Mouse (Mus musculus): ENCODE measurements around the gene Slc43a2. TPM values are rescaled to one million over a fixed set of nuclear protein-coding genes. Genes with fewer than 3 reads are reported as not detected.

Gene Slc43a2
- 10 to 100 TPM; 43.0 to 53.4 TPM for total RNA-seq (2021)
- long read RNA-seq, experiment 1, full-length matches to known transcripts: 3 of 43 reads
- long read RNA-seq, experiment 1, partial matches to known transcripts: 21 of 43 reads
- long read RNA-seq, experiment 1, other reads (novel, unspliced or antisense): 19 of 43 reads
- long read RNA-seq, experiment 2, partial matches to known transcripts: 18 of 54 reads
- long read RNA-seq, experiment 2, other reads (novel, unspliced or antisense): 35 of 54 reads

DNA sequence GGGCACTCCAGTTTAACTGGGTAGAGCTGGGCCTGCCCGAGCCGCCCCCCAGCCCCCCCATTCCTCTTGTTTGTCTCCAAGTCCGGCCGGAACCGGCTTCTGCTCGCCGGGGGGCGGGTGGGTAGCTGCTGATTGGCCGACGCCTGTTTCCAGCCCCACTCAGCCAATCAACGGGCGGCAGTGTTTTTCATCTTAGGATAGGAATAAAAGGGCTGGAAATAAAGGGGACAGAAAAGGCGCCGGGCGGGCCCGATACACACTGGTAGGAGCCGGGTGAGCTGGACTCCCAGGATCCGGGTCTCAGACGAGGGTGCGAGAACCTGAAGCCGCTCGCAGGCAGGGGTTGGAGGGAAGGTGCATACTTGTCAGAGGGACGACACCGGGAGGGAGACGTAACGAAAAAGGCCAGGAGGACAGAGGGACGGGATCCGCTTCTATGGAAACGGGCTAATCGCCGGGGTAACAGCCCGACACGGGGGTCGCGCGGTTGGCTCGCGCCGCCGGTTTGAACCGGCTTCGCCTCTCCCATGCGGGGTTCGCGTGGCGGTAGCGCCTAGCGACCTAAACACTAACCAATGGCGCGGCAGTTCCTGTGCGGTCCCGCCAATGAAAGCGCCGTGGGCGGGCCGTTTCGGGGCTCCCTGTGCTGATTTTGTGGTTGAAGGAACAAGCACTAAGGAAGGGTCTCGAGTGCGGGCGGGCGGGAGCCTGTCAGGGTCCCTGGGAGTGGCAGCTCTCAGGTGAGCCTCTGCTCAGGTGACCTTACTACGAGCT is at the start of gene Slc43a2:
Slc43a2 (plus strand) TSS at position 226 of the 774 bp plus-strand sequence.
- TF ChIP-seq CTCF (conservative IDR thresholded peaks at IDR 0.05): no peak
- H3K27ac ChIP-seq: peak within 1 kb of the TSS; percentile 99

DNA sequence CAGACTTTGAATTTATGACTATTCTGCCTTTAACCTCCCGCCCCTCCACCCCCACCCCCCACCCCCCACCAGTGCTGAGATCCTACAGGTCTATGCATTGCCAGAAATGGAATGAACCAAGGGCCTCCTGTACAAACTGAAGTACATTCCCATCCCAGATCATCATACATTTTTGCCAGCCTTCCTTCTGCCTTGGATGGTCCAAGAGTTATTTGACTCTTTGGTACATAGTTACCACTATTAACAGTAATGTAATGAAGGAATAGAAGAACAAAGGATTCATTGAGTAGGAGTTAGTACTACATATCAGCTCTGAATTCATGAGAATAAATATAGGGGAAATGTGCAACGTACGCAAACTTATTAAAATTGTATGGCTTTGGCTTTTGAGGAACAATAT is 45.3 kb upstream of the Slc43a2 start:
- DNase-seq (ENCODE audit: low spot score in 2 of 2): no peak
- H3K4me3 ChIP-seq: peak overlapping the region; percentile 91
- TF ChIP-seq CTCF (conservative IDR thresholded peaks at IDR 0.05): no peak
- H3K27ac ChIP-seq: peak overlapping the region; percentile 69; the same call in 1 of the 2 replicates

More for the DNA sequence above, at the start of gene Slc43a2:
- peak; percentile 96 to 97 for DNase-seq (ENCODE audit: low spot score in 2 of 2)
- peak within 1 kb of the TSS; percentile 65 for H3K4me3 ChIP-seq

DNA sequence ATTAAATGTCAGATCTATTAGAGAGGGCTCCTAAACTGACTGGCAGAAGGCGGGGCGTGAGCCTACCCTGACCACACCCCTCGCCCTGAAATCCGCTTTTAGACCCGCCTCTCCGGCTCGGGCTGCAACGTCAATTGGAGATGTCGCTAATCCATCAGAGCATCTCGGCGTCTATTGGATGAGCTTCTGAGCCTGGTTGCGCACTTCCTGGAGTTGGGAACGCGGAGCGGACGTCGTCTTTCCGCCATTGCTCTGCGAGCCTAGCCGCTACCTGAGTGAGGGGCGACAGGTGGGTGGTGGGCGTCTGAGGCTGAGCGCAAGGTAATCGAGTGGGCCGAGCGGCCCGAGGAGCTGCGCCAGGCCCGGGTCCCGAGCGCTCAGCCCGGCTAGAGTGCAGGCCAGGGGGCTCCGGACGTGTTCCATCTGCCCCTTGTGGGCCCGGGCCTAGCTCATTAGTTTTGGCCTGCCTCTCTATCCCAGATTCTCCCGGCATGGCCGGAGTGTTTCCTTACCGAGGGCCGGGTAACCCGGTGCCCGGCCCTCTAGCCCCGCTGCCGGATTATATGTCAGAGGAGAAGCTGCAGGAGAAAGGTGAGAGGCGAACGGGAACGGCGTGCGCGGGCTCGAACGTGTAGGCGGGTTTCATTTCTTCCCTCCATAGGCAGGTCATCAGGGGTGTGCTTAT is 44.8 kb upstream of the Slc43a2 start, which contains the start of gene Prpf8:
Prpf8 (plus strand) TSS at position 216 of the 685 bp plus-strand sequence.
- Histone ChIP-seq H3K4me3 (peak within 1 kb of the TSS; percentile 91), H3K27ac (peak within 1 kb of the TSS; percentile 98)
- DNase-seq (ENCODE audit: low spot score in 2 of 2): peak; percentile 98 to 99
- TF ChIP-seq CTCF (conservative IDR thresholded peaks at IDR 0.05): no peak

- peak overlapping the region; percentile 91 for H3K4me3 ChIP-seq
- TF ChIP-seq CTCF (conservative IDR thresholded peaks at IDR 0.05): no peak
- DNase-seq (ENCODE audit: low spot score in 2 of 2): no peak
- H3K27ac ChIP-seq: peak overlapping the region; percentile 98; the same call in 1 of the 2 replicates
Measured at GRCm38 (mm10) chr11:75487496-75487895, 44.0 kb upstream of the Slc43a2 start.

- H3K4me3 ChIP-seq: no peak overlapping the region
- no peak overlapping the region for H3K27ac ChIP-seq
- no peak for TF ChIP-seq CTCF (conservative IDR thresholded peaks at IDR 0.05)
- no peak for DNase-seq (ENCODE audit: low spot score in 2 of 2)
Measured at GRCm38 (mm10) chr11:75494296-75495049, 37.0 kb upstream of the Slc43a2 start.

DNA sequence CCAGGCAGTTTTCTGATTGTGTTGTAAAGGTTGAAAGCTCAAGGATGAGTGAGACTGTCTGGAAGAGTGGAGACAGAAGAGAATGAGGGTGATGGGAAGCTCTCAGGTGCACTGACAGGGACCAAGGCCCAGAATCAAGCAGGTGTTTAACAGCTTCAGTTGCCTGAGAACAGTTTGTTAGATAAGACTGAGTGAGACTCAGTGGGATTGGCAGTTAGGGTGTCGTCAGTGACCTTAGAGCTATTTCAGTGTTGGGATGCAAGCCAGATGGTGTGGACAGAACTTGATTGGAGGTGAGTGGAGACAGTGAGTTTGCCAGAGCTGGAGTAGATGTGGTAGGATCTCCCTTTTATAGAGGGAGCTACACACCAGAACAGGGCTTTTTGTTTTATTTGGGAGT is 33.4 kb upstream of the Slc43a2 start:
- no peak for TF ChIP-seq CTCF (conservative IDR thresholded peaks at IDR 0.05)
- Histone ChIP-seq H3K4me3 (no peak overlapping the region), H3K27ac (no peak overlapping the region)
- DNase-seq (ENCODE audit: low spot score in 2 of 2): no peak

DNA sequence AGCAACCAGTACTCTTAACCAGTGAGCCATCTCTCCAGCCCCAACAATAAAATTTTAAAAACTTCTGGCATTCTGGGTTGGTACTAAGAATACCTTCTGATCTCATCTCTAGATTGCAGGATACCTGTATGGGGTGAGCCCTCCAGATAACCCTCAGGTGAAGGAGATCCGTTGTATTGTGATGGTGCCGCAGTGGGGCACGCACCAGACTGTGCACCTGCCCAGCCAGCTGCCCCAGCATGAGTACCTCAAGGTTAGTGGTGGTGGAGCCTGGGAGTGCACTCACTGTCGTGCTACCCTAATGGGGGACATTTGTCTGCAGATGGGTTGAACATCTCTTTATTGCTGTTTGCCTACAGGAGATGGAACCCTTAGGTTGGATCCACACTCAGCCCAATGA is 23.3 kb upstream of the Slc43a2 start:
- DNase-seq (ENCODE audit: low spot score in 2 of 2): no peak
- Histone ChIP-seq H3K4me3 (no peak overlapping the region), H3K27ac (no peak overlapping the region)
- TF ChIP-seq CTCF (conservative IDR thresholded peaks at IDR 0.05): no peak

- no peak for DNase-seq (ENCODE audit: low spot score in 2 of 2)
- TF ChIP-seq CTCF (conservative IDR thresholded peaks at IDR 0.05): no peak
- Histone ChIP-seq H3K27ac (no peak overlapping the region), H3K4me3 (no peak overlapping the region)
Measured at GRCm38 (mm10) chr11:75508904-75509303, 22.6 kb upstream of the Slc43a2 start.

GRCm38 (mm10) chr11:75509741-75510626 is 21.5 kb upstream of the Slc43a2 start, which contains the start of gene Rilp:
Rilp (plus strand) TSS chr11:75510094.
- peak within 1 kb of the TSS; percentile 89 for H3K27ac ChIP-seq
- peak within 1 kb of the TSS; percentile 67 for H3K4me3 ChIP-seq
- peak in 1 of 2 experiments; percentile 41 for DNase-seq (ENCODE audit: low spot score in 2 of 2)
- peak; percentile 50 for TF ChIP-seq CTCF (conservative IDR thresholded peaks at IDR 0.05)

GRCm38 (mm10) chr11:75510627-75510993 is 20.9 kb upstream of the Slc43a2 start:
- peak; percentile 91 for TF ChIP-seq CTCF (conservative IDR thresholded peaks at IDR 0.05)
- peak; percentile 87 to 92 for DNase-seq (ENCODE audit: low spot score in 2 of 2)
- peak overlapping the region; percentile 67 for H3K4me3 ChIP-seq
- H3K27ac ChIP-seq: peak overlapping the region; percentile 89

GRCm38 (mm10) chr11:75511213-75511612 is 20.3 kb upstream of the Slc43a2 start:
- DNase-seq (ENCODE audit: low spot score in 2 of 2): no peak
- Histone ChIP-seq H3K27ac (peak overlapping the region; percentile 89; the same call in 1 of the 2 replicates), H3K4me3 (no peak overlapping the region)
- no peak for TF ChIP-seq CTCF (conservative IDR thresholded peaks at IDR 0.05)

Measured in layer of hippocampus, adult 2 months (tissue).